Mouse (Mus musculus) olfactory bulb, adult 2 months (tissue): Measurements from ENCODE around the gene Vim.

Source experiments
- CTCF ChIP-seq: fragments of 200-500 bp; IDR thresholded peaks from 2 replicates; pipeline ENCODE4 v1.5.1; 2012; ENCODE audit warnings: low read depth, mild to moderate bottlenecking, low read length, moderate library complexity; ENCODE audit not compliant: insufficient read depth
- POLR2A ChIP-seq: fragments of 200-500 bp; IDR thresholded peaks from 2 replicates; pipeline ENCODE4 v1.6.1; 2012; ENCODE audit warnings: mild to moderate bottlenecking, low read depth, low read length, moderate library complexity; ENCODE audit not compliant: insufficient read depth

- TF ChIP-seq POLR2A = no peak
- no peak for TF ChIP-seq CTCF
Measured at GRCm38 (mm10) chr2:13558607-13559262, 15.0 kb upstream of the Vim start.
